Mouse (Mus musculus) myocyte (in vitro differentiated cells): ENCODE measurements at regions not wholly inside any gene's neighbourhood (a gene's known extent, or its start where the extent isn't known, plus 50 kb on each side); places are given as distances from the start of the nearest gene placed in this dataset.
"Not testable (repeated sequence)": the region's sequence is repeated elsewhere in the genome, so short reads cannot be mapped to it uniquely, and the experiment has no call there.

Experiments used
- H3K27me3 ChIP-seq: one replicate; pipeline ENCODE4 v1.6.1; 2011; ENCODE audit not compliant: control insufficient read depth, insufficient read depth, insufficient read length
- H3K36me3 ChIP-seq: one replicate; pipeline ENCODE4 v1.6.1; 2011; ENCODE audit not compliant: control insufficient read depth, insufficient read depth
- H3K4me2 ChIP-seq: one replicate; pipeline ENCODE4 v1.6.1; 2011; ENCODE audit warnings: low read depth, control low read depth
- H3K4me3 ChIP-seq: one replicate; pipeline ENCODE4 v1.5.1; 2011; ENCODE audit warnings: mild to moderate bottlenecking, control low read depth, moderate library complexity
- H3K79me2 ChIP-seq: one replicate; pipeline ENCODE4 v1.6.1; 2011; ENCODE audit not compliant: control insufficient read depth, insufficient read depth
- H3ac ChIP-seq: one replicate; pipeline ENCODE4 v1.6.1; 2011; ENCODE audit not compliant: control insufficient read depth, insufficient read length
- CEBPB ChIP-seq: IDR thresholded peaks from 2 replicates; pipeline ENCODE4 v1.6.1; 2011; ENCODE audit warnings: mild to moderate bottlenecking, moderate library complexity; ENCODE audit not compliant: poor library complexity, insufficient read depth, severe bottlenecking
- E2F4 ChIP-seq: IDR thresholded peaks from one replicate; pipeline ENCODE4 v1.6.1; 2011; ENCODE audit warnings: mild to moderate bottlenecking, control low read depth, moderate library complexity; ENCODE audit not compliant: insufficient read depth
- MAX ChIP-seq: IDR thresholded peaks from one replicate; pipeline ENCODE4 v1.6.1; 2011; ENCODE audit warnings: low read depth, mild to moderate bottlenecking, control low read depth
- MYOD1 ChIP-seq, 3 experiments: IDR thresholded peaks; one replicate each; pipeline ENCODE4 v1.6.1; 2011; ENCODE audit warnings: control low read depth in 2 of 3, low read depth in 2 of 3, mild to moderate bottlenecking in 2 of 3, moderate library complexity in 1 of 3; ENCODE audit not compliant: insufficient read length in 2 of 3, control insufficient read depth in 1 of 3
- MYOG ChIP-seq, 3 experiments: IDR thresholded peaks; one replicate each; pipeline ENCODE4 v1.6.1; 2011; ENCODE audit warnings: control low read depth in 2 of 3, low read depth in 2 of 3, mild to moderate bottlenecking in 2 of 3; ENCODE audit not compliant: insufficient read length in 2 of 3, control insufficient read depth in 1 of 3, insufficient read depth in 1 of 3
- POLR2A ChIP-seq: IDR thresholded peaks from one replicate; pipeline ENCODE4 v1.6.1; 2011; ENCODE audit warnings: low read depth, mild to moderate bottlenecking, control low read depth, moderate library complexity; ENCODE audit not compliant: insufficient read length
- POLR2AphosphoS2 ChIP-seq: IDR thresholded peaks from one replicate; pipeline ENCODE4 v1.6.1; 2011; ENCODE audit warnings: low read depth, control low read depth; ENCODE audit not compliant: insufficient read length
- REST ChIP-seq: IDR thresholded peaks from one replicate; pipeline ENCODE4 v1.6.1; 2011; ENCODE audit warnings: mild to moderate bottlenecking, control low read depth, moderate library complexity; ENCODE audit not compliant: insufficient read depth, insufficient read length
- SRF ChIP-seq: IDR thresholded peaks from one replicate; pipeline ENCODE4 v1.6.1; 2011; ENCODE audit warnings: low read depth; ENCODE audit not compliant: control insufficient read depth, insufficient read length
- TCF12 ChIP-seq: IDR thresholded peaks from one replicate; pipeline ENCODE4 v1.6.1; 2011; ENCODE audit warnings: mild to moderate bottlenecking, control low read depth; ENCODE audit not compliant: poor library complexity, insufficient read depth, severe bottlenecking
- TCF3 ChIP-seq: IDR thresholded peaks from one replicate; pipeline ENCODE4 v1.6.1; 2011; ENCODE audit warnings: low read depth, control low read depth; ENCODE audit not compliant: insufficient read length
- USF1 ChIP-seq: IDR thresholded peaks from one replicate; pipeline ENCODE4 v1.6.1; 2011; ENCODE audit warnings: low read depth, mild to moderate bottlenecking, control low read depth, moderate library complexity

DNA sequence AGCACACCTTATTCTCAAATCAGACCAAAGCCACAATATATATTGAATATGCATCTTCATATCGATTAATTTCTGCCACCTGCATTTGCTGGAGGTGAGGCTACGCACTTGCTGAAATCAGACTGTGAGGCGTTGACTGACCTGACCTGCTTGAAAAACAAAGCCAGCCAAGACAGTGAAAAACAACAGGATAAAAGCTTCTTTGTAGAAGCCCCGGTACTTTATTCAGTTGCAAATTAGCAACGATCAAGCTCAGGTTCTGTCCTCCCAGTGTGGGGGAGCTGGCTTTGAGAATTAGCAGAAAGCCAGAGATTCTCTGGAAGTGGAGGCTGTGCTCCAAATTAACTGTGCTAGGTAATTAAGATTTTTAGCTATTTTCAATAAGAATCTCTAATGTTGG, 100.6 kb downstream of the Vmn2r79 start:
- H3K4me3 ChIP-seq, result no peak overlapping the region
- no peak overlapping the region for H3ac ChIP-seq
- TF ChIP-seq USF1, result no peak
- no peak for TF ChIP-seq TCF3
- no peak for TF ChIP-seq TCF12
- no peak for TF ChIP-seq POLR2AphosphoS2
- no peak for TF ChIP-seq SRF
- no peak for TF ChIP-seq CEBPB
- TF ChIP-seq POLR2A, result no peak
- no peak for TF ChIP-seq MAX
- no peak for TF ChIP-seq MYOD1 (IDR thresholded peaks at IDR 0.05; ENCODE audit: control insufficient read depth in 1 of 3, insufficient read length in 2 of 3, low read depth in 2 of 3)
- TF ChIP-seq REST, result no peak
- no peak for TF ChIP-seq MYOG (IDR thresholded peaks at IDR 0.05; ENCODE audit: control insufficient read depth in 1 of 3, insufficient read depth in 1 of 3, insufficient read length in 2 of 3, low read depth in 2 of 3)
- TF ChIP-seq E2F4, result no peak

DNA sequence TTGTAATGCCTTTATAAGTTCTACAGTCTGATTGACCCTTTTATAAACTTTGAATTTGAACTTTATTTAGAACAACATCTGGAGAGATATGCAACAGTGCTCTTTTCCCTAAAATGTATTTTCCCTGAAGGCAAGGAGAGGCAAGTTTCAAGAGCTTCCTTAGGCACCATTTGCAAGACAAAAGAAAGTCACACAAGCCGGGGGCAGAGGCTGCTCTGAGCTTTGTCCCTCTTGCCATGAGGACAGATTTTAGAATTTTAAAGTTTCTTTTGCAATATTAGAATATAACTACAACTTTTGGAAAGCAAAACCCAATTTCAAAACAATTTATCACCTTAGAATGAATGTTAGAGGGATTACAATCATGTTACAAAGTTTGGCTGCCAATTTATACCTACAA, 103.7 kb downstream of the Vmn2r79 start:
- H3K79me2 ChIP-seq, H3K4me3 ChIP-seq, H3K36me3 ChIP-seq, H3K27me3 ChIP-seq, H3ac ChIP-seq, H3K4me2 ChIP-seq: not testable (repeated sequence)

More for the DNA sequence above, 100.6 kb downstream of the Vmn2r79 start:
- Histone ChIP-seq H3K36me3 (no peaks in the 10 kb centered on the region), H3K79me2 (no peaks in the 10 kb centered on the region), H3K27me3 (no peaks in the 10 kb centered on the region), H3K4me2 (no peak overlapping the region)

DNA sequence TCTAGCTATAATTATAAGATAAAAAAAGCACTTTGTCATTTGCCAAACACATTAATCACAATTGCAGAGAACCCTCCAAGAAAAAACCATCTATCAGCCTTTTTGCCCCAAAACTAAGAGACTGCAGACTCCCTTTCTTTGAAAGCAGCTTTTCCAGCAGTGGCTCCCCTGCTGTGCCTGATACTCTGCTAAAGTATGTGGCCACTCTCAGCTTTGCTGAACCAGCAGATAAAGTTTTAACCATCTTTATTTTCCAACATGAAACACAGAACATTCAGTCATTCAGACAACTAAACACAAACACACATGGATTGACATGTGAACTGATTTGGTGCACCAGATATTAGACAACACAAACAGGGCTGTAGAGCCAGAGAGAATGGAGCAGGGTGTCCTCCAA, 104.5 kb downstream of the Vmn2r79 start:
- H3ac ChIP-seq, H3K79me2 ChIP-seq, H3K27me3 ChIP-seq, H3K4me3 ChIP-seq, H3K36me3 ChIP-seq, H3K4me2 ChIP-seq: not testable (repeated sequence)

DNA sequence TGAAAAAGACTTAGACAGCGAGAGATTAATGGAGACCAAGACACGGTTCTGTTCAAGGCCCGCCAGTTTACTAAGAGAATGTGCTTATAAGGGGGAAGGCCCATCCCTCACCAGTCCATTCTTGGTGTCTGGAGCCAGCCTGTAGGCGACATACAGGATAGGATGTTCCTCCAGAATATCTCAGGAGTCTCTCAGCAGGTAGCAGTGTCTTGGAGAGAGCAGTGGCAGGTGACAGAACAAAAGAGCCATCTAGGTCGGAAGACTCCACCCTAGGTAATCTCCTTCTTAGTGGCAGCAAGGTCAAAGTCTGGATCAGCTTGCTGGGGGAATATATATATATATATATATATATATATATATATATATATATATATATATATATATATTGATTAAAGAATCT, 105.4 kb downstream of the Vmn2r79 start:
- H3K36me3 ChIP-seq, H3K4me2 ChIP-seq, H3ac ChIP-seq, H3K4me3 ChIP-seq, H3K79me2 ChIP-seq, H3K27me3 ChIP-seq: not testable (repeated sequence)

DNA sequence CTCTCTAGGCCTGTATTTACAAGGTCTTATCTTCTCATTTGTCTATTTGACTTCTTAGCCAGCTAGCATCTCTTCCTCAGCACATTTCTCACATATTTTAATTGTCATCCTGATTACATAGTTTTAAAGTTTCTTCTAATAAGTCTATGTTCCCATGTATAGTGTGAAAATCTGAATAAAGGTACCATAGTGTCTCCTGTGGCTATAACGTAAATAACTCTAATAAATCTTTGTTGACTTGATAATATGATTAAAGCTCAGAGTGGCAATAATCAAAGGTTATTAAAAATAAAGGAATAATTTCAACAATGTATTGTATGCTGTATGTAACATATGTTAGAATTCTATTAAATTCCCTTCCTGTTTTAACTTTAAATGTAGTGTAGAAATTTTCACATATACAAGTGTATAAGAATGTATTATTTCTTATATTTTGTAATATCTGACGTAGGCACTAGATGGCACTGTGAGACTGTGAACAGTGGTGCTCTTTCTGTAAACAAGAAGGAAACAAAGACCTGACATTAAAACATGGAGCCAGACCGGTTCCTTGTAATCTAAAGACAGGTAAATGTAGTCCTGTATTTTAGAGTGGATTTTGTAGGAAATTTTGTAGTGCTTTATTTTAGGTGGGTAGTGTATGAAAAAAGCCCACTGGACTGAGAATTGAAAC, 114.5 kb downstream of the Vmn2r79 start:
- H3K36me3 ChIP-seq, result no peaks in the 10 kb centered on the region
- H3K27me3 ChIP-seq, result no peaks in the 10 kb centered on the region
- no peak overlapping the region for H3ac ChIP-seq
- no peaks in the 10 kb centered on the region for H3K79me2 ChIP-seq
- TF ChIP-seq TCF12, result no peak
- no peak for TF ChIP-seq MAX
- TF ChIP-seq USF1, result no peak
- H3K4me2 ChIP-seq, result peak overlapping the region; percentile 49
- no peak overlapping the region for H3K4me3 ChIP-seq

DNA sequence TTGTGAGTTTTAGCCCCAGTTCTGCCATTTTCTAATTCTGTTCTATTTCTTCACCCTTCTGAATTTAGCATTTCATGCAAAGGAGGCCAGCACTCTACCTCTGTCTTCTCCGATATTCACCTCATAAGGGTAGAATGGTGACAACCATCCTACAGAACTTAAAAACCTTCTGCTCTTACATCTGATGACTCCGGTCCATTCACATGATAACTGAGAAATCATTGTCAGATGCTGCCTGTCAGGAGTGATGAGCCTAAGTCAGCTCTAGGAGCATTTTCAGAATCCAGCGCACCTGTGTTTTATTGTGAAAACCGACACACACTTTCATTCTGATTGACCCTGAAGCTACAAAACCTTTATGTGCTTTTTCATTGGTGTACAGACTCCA, 115.1 kb downstream of the Vmn2r79 start:
- TF ChIP-seq USF1 (no peak), POLR2AphosphoS2 (no peak), REST (no peak), SRF (no peak), MAX (no peak)
- Histone ChIP-seq H3K36me3 (no peaks in the 10 kb centered on the region), H3K4me3 (no peak overlapping the region), H3ac (no peak overlapping the region), H3K27me3 (no peaks in the 10 kb centered on the region), H3K79me2 (no peaks in the 10 kb centered on the region), H3K4me2 (peak overlapping the region; percentile 49)

DNA sequence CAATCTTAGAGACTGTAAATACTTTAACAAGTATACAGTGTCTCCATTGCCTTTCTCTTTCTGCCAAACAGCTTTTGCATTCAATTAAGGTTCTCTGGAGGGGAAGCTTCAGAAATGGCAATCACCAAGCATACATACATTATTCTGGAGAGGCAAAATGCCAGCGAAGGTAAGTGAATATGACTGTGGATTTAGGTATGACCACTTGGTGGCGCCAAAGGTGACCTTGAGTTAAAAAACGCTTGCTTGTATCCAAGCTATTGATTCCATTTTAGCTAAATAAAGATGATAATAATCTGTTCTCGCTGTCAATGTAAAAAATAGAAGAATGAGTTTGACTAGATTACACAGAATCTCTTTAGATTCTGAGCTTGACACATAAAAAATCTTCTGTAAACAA, 117.7 kb downstream of the Vmn2r79 start:
- TF ChIP-seq REST, result no peak
- no peak for TF ChIP-seq POLR2A
- TF ChIP-seq E2F4, result no peak
- TF ChIP-seq MYOD1 (IDR thresholded peaks at IDR 0.05; ENCODE audit: control insufficient read depth in 1 of 3, insufficient read length in 2 of 3, low read depth in 2 of 3), result no peak
- TF ChIP-seq TCF12, result no peak
- no peak for TF ChIP-seq POLR2AphosphoS2
- TF ChIP-seq CEBPB, result no peak
- no peaks in the 10 kb centered on the region for H3K79me2 ChIP-seq
- H3K4me2 ChIP-seq, result no peak overlapping the region
- no peak overlapping the region for H3K4me3 ChIP-seq
- H3ac ChIP-seq, result no peak overlapping the region
- no peaks in the 10 kb centered on the region for H3K36me3 ChIP-seq
- H3K27me3 ChIP-seq, result no peaks in the 10 kb centered on the region
